Mouse (Mus musculus): ENCODE data around the gene Tlr9. TPM values are rescaled to one million over a fixed set of nuclear protein-coding genes. Genes with fewer than 3 reads are reported as not detected.

Gene Tlr9
- polyA plus RNA-seq, 1 experiment from 2014 or later: 0.16 TPM

DNA sequence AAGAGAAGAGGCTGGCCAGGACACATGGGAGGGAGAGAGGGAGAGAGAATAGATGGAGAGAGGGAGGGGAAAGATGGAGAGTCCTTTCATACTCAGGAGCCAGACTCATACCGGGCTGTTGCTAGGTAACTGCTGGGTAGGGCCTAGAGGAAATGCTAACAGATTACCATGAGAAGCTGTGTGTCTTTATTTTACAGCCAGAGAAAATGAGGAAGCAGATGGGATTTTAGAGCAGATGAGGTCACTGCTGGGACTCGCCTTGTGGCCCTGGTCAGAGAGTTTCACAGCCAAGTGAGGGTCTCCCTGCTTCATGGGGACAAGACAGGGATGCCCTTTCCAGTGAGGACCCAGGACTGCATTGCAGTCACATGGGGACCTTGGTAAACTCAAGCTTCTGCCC lies 47.5 kb downstream of the Tlr9 start:
- no peak overlapping the region for H3K27ac ChIP-seq (ENCODE audit: low read depth)
- TF ChIP-seq EP300 (IDR thresholded peaks at IDR 0.05; ENCODE audit: low read depth): no peak
- TF ChIP-seq CTCF (IDR thresholded peaks at IDR 0.05; ENCODE audit: low read depth): no peak
- H3K4me2 ChIP-seq (ENCODE audit: low read depth, low read length): no peak overlapping the region

GRCm38 (mm10) chr9:106270656-106271055 lies 48.3 kb downstream of the Tlr9 start:
- H3K27me3 ChIP-seq (ENCODE audit: insufficient read depth, low read length): no peaks in the 10 kb centered on the region
- 66% methylated on average over 4 of the region's 4 CpGs for WGBS (ENCODE audit: insufficient replicate concordance)
- peak; percentile 40; the same call in 1 of the 2 replicates for ATAC-seq
- DNase-seq: no peak
- no peaks in the 10 kb centered on the region for H3K9me3 ChIP-seq (ENCODE audit: low read length)
- H3K4me1 ChIP-seq (ENCODE audit: insufficient read depth): peaks cover 8% of the 10 kb centered on the region; the same call in 1 of the 2 replicates
- H3K36me3 ChIP-seq (replicated peaks; ENCODE audit: insufficient read depth, low read length): no peaks in the 10 kb centered on the region
- H3K9ac ChIP-seq (replicated peaks): no peak overlapping the region
- H3K4me3 ChIP-seq (ENCODE audit: low read depth, low read length): no peak overlapping the region
- H3K27ac ChIP-seq (ENCODE audit: low read depth): no peak overlapping the region
- TF ChIP-seq CTCF (IDR thresholded peaks at IDR 0.05; ENCODE audit: low read depth): no peak
- TF ChIP-seq EP300 (IDR thresholded peaks at IDR 0.05; ENCODE audit: low read depth): no peak
- no peak overlapping the region for H3K4me2 ChIP-seq (ENCODE audit: low read depth, low read length)

More for the DNA sequence above, 47.5 kb downstream of the Tlr9 start:
- H3K9ac ChIP-seq (replicated peaks): no peak overlapping the region
- H3K27me3 ChIP-seq (ENCODE audit: insufficient read depth, low read length): no peaks in the 10 kb centered on the region
- WGBS (ENCODE audit: insufficient replicate concordance): 21% methylated on average over 2 of the region's 2 CpGs
- no peak for ATAC-seq
- H3K36me3 ChIP-seq (replicated peaks; ENCODE audit: insufficient read depth, low read length): no peaks in the 10 kb centered on the region
- H3K4me3 ChIP-seq (ENCODE audit: low read depth, low read length): no peak overlapping the region
- H3K4me1 ChIP-seq (ENCODE audit: insufficient read depth): peaks cover 9% of the 10 kb centered on the region; the same call in 1 of the 2 replicates
- no peak for DNase-seq
- H3K9me3 ChIP-seq (ENCODE audit: low read length): no peaks in the 10 kb centered on the region

GRCm38 (mm10) chr9:106272288-106272687 lies 49.9 kb downstream of the Tlr9 start:
- Histone ChIP-seq H3K4me3 (ENCODE audit: low read depth, low read length) (no peak overlapping the region), H3K36me3 (replicated peaks; ENCODE audit: insufficient read depth, low read length) (no peaks in the 10 kb centered on the region), H3K9ac (replicated peaks) (no peak overlapping the region), H3K9me3 (ENCODE audit: low read length) (no peaks in the 10 kb centered on the region), H3K27ac (ENCODE audit: low read depth) (no peak overlapping the region), H3K27me3 (ENCODE audit: insufficient read depth, low read length) (no peaks in the 10 kb centered on the region), H3K4me2 (ENCODE audit: low read depth, low read length) (no peak overlapping the region), H3K4me1 (ENCODE audit: insufficient read depth) (peaks cover 4% of the 10 kb centered on the region; the same call in 1 of the 2 replicates)
- DNase-seq (no peak), ATAC-seq (no peak)
- WGBS (ENCODE audit: insufficient replicate concordance): 95% methylated on average over 1 of the region's 1 CpGs
- TF ChIP-seq CTCF (IDR thresholded peaks at IDR 0.05; ENCODE audit: low read depth): no peak
- TF ChIP-seq EP300 (IDR thresholded peaks at IDR 0.05; ENCODE audit: low read depth): no peak

GRCm38 (mm10) chr9:106273276-106273675 lies 50.9 kb downstream of the Tlr9 start:
- Histone ChIP-seq H3K36me3 (replicated peaks; ENCODE audit: insufficient read depth, low read length) (no peaks in the 10 kb centered on the region), H3K4me3 (ENCODE audit: low read depth, low read length) (no peak overlapping the region), H3K27me3 (ENCODE audit: insufficient read depth, low read length) (no peaks in the 10 kb centered on the region), H3K9me3 (ENCODE audit: low read length) (no peaks in the 10 kb centered on the region), H3K27ac (ENCODE audit: low read depth) (no peak overlapping the region), H3K4me1 (ENCODE audit: insufficient read depth) (peaks cover 4% of the 10 kb centered on the region; the same call in 1 of the 2 replicates), H3K9ac (replicated peaks) (no peak overlapping the region), H3K4me2 (ENCODE audit: low read depth, low read length) (no peak overlapping the region)
- 81% methylated on average over 12 of the region's 12 CpGs for WGBS (ENCODE audit: insufficient replicate concordance)
- no peak for DNase-seq
- no peak for ATAC-seq
- TF ChIP-seq EP300 (IDR thresholded peaks at IDR 0.05; ENCODE audit: low read depth): no peak
- no peak for TF ChIP-seq CTCF (IDR thresholded peaks at IDR 0.05; ENCODE audit: low read depth)

DNA sequence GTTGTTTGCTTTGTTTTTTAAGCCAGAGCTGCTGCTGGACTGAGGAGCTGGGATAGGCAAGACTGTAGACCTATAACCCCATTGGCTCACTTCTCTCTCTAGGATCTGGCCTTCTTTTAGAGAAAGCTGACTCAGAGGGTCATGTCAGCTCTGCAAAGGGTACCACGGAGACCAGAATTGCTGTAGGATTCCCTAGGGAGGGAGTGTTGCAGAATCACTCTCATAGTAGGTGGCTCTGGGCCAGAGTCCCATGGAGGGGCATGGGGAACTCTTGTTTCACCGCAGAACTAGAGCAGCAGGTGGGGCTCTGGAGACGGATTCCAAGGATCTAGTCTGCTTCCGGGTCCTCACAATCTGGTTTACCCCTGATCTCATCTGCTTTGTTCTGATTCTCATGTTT lies 51.4 kb downstream of the Tlr9 start:
- H3K27me3 ChIP-seq (ENCODE audit: insufficient read depth, low read length): no peaks in the 10 kb centered on the region
- no peak overlapping the region for H3K4me2 ChIP-seq (ENCODE audit: low read depth, low read length)
- H3K9me3 ChIP-seq (ENCODE audit: low read length): no peaks in the 10 kb centered on the region
- no peak for ATAC-seq
- H3K36me3 ChIP-seq (replicated peaks; ENCODE audit: insufficient read depth, low read length): no peaks in the 10 kb centered on the region
- no peak overlapping the region for H3K4me3 ChIP-seq (ENCODE audit: low read depth, low read length)
- DNase-seq: no peak
- no peak overlapping the region for H3K9ac ChIP-seq (replicated peaks)
- H3K4me1 ChIP-seq (ENCODE audit: insufficient read depth): peaks cover 4% of the 10 kb centered on the region; the same call in 1 of the 2 replicates
- TF ChIP-seq EP300 (IDR thresholded peaks at IDR 0.05; ENCODE audit: low read depth) (no peak), CTCF (IDR thresholded peaks at IDR 0.05; ENCODE audit: low read depth) (no peak)
- H3K27ac ChIP-seq (ENCODE audit: low read depth): no peak overlapping the region
- WGBS (ENCODE audit: insufficient replicate concordance): 78% methylated on average over 4 of the region's 4 CpGs

- Histone ChIP-seq H3K27me3 (ENCODE audit: insufficient read depth, low read length) (no peaks in the 10 kb centered on the region), H3K27ac (ENCODE audit: low read depth) (no peak overlapping the region), H3K4me1 (ENCODE audit: insufficient read depth) (peaks cover 6% of the 10 kb centered on the region; the same call in 1 of the 2 replicates), H3K4me2 (ENCODE audit: low read depth, low read length) (no peak overlapping the region), H3K4me3 (ENCODE audit: low read depth, low read length) (no peak overlapping the region), H3K9ac (replicated peaks) (no peak overlapping the region), H3K9me3 (ENCODE audit: low read length) (no peaks in the 10 kb centered on the region), H3K36me3 (replicated peaks; ENCODE audit: insufficient read depth, low read length) (no peaks in the 10 kb centered on the region)
- DNase-seq (no peak), ATAC-seq (no peak)
- TF ChIP-seq EP300 (IDR thresholded peaks at IDR 0.05; ENCODE audit: low read depth): no peak
- no peak for TF ChIP-seq CTCF (IDR thresholded peaks at IDR 0.05; ENCODE audit: low read depth)
- 72% methylated on average over 8 of the region's 8 CpGs for WGBS (ENCODE audit: insufficient replicate concordance)
These were observed 52.3 kb downstream of the Tlr9 start for GRCm38 (mm10) chr9:106274652-106275180.

All from liver, postnatal 0 days (tissue).